Mouse (Mus musculus) urinary bladder, adult 18-20 months (tissue): ENCODE results near the gene Ppp1r10.

Experiments
- DNase-seq, 2 experiments: peaks; one replicate each; pipeline ENCODE4 v3.0.0; 2022; ENCODE audit warnings: low spot score in 2 of 2, mixed read lengths in 2 of 2

The Ppp1r10 gene

GRCm38 (mm10) chr17:35916297-35917142 lies at the start of gene Ppp1r10, which contains the start of gene Mrps18b:
Gene Ppp1r10, plus strand, starts transcription at chr17:35916434.
Gene Mrps18b, minus strand, starts transcription at chr17:35916389.
- DNase-seq, result peak; percentile 90 to 99

GRCm38 (mm10) chr17:35866911-35867890 lies 49.0 kb upstream of the Ppp1r10 start:
- DNase-seq, result peak in 1 of 2 experiments; percentile 31

GRCm38 (mm10) chr17:35868165-35868820 lies 47.9 kb upstream of the Ppp1r10 start:
- DNase-seq, result no peak

GRCm38 (mm10) chr17:35868961-35869345 lies 47.3 kb upstream of the Ppp1r10 start:
- no peak for DNase-seq

GRCm38 (mm10) chr17:35869346-35870067 lies 46.7 kb upstream of the Ppp1r10 start:
- DNase-seq, result no peak

- DNase-seq, result peak; percentile 19 to 44
Measured at GRCm38 (mm10) chr17:35870151-35870883, 45.9 kb upstream of the Ppp1r10 start.

- no peak for DNase-seq
Measured at GRCm38 (mm10) chr17:35870884-35871696, 45.1 kb upstream of the Ppp1r10 start.

- DNase-seq, result peak; percentile 81 to 86
Measured at GRCm38 (mm10) chr17:35873774-35874519, 42.3 kb upstream of the Ppp1r10 start.

GRCm38 (mm10) chr17:35874721-35875120 lies 41.5 kb upstream of the Ppp1r10 start:
- no peak for DNase-seq

GRCm38 (mm10) chr17:35879245-35880057 lies 36.8 kb upstream of the Ppp1r10 start, which contains the start of gene Dhx16:
Gene Dhx16, plus strand, starts transcription at chr17:35879819.
- peak; percentile 87 to 89 for DNase-seq

GRCm38 (mm10) chr17:35882924-35883323 lies 33.3 kb upstream of the Ppp1r10 start:
- no peak for DNase-seq

- DNase-seq, result no peak
Measured at GRCm38 (mm10) chr17:35883777-35884176, 32.5 kb upstream of the Ppp1r10 start.

- no peak for DNase-seq
Measured at GRCm38 (mm10) chr17:35887725-35888124, 28.5 kb upstream of the Ppp1r10 start.

GRCm38 (mm10) chr17:35896781-35897643 lies 19.2 kb upstream of the Ppp1r10 start, which contains the start of gene 2310061I04Rik:
Gene 2310061I04Rik, minus strand, starts transcription at chr17:35897431.
- DNase-seq, result peak; percentile 76 to 83

- DNase-seq, result no peak
Measured at GRCm38 (mm10) chr17:35897644-35898573, 18.3 kb upstream of the Ppp1r10 start.

- DNase-seq, result no peak
Measured at GRCm38 (mm10) chr17:35900636-35901035, 15.6 kb upstream of the Ppp1r10 start.
